Mouse (Mus musculus) cerebellum, postnatal 25 days (tissue): ENCODE measurements around the gene Cacna2d2.
A peak's percentile ranks its signal among the peaks of the same experiment; 100 is the strongest.

Experiments used
- DNase-seq, 2 experiments: peaks; one replicate each; pipeline ENCODE4 v3.0.0; 2021; ENCODE audit warnings: mixed read lengths in 2 of 2

The Cacna2d2 gene

DNA sequence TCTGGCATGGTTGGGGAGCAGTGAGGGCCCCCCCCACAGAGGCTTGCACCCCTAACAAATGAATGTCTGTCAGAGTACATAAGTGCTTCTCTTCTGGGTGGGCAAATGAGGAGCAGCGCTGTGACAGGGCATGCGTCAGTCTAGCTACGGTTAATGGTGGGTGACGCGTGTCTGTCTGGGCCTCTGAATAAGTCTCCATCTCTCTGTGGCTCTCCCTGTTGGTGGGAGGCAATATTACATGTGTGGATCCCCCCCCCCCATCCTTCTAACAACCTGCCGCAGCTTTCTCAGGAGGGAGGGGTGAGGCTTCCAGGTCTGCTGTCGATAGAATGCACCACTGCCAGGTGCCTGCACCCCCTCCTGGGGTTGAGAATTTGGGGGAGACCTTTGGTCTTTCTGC is 3.7 kb downstream of the Cacna2d2 start:
- DNase-seq, result no peak

DNA sequence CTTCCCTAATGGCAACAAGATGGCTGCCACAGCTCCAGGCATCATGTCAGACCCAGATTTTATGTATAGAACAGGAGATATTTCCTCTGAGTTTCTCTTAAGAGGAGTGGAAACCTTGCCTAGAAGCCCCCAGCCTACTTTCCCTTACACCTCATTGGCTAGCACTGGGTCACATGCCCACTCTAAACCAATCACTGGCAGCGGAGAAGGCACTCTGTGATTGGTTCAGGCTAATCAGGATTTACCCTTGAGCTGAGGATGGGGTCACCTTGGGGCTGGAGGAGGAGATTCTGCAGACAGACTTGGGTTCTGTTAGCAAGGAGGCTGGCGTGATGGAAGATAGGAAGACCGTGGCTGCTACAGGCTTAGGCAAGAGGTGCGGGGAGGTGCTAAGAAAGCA is 10.0 kb downstream of the Cacna2d2 start:
- no peak for DNase-seq

DNA sequence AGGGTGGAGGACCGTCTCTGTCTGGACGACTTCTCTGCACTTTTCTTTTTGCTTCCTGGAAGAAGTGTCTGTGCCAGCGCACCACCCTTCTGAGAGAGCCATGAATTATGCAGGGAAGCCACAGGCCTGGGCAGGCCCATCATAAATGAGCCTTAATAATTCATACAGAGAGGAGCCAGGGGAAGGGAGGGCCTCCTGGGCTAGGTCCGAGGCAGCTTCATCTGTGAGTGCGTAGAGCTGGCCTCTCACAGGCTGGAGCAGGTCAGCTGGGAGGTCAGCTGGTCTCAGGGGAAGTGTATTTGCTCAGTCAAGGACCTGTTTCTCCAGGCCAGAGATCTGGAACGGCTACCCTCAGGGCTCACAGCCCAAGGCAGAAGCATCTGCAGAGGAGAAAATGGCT is 17.7 kb downstream of the Cacna2d2 start:
- no peak for DNase-seq

DNA sequence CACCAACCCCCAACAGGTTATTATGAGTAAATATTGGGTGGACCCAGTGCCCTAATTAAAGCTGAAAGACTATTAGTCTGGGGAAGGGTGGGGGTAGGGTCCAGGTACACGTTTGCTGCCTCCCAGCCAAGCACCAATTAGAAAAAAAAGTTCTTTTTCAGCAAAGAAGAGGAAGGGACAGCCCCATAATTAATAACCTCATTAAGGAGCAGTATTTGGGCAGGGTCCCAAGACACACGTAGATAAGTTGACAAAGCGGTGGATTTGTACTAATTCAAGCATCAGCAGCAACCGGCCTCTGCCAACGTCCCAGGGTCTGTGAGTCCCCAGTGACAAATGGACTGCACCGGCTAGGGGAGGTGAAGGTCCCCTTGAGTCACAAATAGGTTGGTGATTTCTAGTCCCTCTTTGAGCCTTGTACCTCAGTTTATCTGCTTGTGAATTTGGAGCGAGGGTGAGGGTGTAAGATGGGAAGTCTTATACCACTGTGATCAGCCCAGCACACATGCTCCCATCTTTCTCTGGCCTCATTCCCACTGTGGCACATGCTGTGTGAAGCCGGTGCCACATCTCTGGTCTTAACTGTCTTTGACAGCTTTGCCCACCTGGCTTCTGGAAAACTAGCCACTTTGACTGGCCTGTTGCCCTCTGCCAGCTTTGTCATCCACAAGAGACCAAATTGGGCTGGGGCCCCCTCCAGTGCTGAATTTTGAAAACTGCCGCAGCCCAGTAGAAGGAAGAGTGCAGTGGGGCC is 20.3 kb downstream of the Cacna2d2 start:
- peak in 1 of 2 experiments; percentile 51 for DNase-seq

DNA sequence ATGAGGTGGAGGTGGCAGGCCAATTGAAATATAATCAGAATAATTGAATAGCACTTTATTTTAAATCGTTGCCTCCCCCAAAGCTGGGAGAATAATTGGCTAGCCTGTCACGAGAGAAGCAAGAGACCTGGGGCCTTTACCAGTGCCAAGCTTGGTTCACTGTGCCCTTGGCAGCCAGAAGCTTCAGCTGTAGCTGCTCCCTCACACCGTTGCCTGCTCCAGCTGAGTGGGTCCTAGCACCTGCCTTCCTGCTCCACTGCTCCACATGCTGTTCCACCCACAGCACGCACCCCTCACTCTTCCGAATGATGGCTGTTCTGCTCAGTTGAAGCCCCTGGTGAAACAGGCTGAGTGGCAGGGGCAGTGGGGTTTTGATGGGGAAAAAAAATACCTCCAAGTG is 21.5 kb downstream of the Cacna2d2 start:
- DNase-seq, result peak in 1 of 2 experiments; percentile 61

DNA sequence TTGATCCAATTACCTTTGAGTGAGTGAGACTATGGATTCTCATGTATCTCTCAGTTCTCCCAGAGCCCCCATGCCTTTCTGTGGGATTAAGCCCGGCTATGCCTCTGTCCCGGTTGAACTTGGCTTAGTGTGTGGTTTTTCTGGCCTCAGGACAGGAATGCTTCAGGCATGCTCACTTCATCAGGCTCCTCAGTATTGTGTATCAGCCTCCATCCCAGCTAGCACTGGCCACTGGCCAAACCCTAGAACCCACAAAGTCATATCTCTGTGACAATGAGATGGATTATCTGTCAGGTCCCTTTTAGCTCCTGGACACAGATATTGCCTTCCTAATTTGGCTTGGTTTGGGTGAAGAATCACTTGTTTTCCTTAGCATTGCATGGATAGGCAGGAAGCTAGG is 23.5 kb downstream of the Cacna2d2 start:
- DNase-seq, result no peak

DNA sequence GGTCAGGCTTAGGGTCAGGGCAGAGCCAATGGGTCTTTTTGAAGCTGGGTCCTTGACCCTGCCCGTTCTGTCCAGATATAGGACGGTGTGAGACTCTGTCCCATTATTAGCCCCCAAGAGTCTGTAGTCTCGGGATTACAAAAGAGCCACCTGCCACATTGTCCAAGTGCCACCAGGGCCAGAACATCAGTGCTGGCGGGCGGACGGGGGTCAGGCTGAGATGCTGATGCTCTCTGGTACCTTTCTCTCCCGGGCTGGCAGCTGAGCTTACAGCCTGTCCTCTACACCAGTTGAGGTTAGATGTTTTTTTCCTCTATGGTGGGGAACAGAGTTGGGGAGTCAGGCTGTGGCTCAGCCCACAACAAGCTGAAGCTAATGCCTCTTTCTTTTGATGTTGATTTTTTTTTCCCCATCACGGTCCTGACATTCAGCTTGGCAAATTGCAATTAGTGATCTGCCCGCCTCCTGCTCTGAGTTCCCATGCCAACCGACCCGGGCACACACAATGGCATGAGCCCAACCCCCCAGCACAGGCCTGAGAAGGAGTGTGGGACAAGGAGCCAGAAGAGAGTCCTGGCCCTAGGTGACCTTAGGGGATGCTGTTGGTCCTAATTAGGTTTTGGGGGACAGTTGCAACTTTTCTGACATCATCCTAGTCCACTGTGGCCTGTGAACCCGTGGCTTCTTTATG is 25.2 kb downstream of the Cacna2d2 start:
- DNase-seq, result peak; percentile 55 to 65

DNA sequence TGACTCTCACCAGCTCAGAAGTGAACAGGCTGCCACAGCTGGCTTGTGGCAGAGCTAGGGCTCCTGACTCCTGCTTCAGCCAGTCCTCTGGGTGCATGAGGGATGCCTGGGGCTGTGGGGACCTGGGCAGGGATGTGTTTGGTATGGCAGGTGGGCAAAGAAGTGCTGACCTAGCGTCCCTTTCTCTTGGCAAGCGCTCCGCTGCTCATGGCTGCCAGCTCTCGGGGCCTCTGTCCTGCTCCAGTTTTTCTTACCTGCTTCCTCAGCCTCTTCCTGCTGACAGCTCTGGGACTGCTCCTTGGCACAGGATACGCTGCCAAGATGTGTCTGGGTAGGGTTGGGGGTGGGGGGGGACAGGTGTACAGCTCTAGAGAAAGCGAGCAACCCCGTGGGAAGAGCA is 28.5 kb downstream of the Cacna2d2 start:
- peak; percentile 75 to 76 for DNase-seq

DNA sequence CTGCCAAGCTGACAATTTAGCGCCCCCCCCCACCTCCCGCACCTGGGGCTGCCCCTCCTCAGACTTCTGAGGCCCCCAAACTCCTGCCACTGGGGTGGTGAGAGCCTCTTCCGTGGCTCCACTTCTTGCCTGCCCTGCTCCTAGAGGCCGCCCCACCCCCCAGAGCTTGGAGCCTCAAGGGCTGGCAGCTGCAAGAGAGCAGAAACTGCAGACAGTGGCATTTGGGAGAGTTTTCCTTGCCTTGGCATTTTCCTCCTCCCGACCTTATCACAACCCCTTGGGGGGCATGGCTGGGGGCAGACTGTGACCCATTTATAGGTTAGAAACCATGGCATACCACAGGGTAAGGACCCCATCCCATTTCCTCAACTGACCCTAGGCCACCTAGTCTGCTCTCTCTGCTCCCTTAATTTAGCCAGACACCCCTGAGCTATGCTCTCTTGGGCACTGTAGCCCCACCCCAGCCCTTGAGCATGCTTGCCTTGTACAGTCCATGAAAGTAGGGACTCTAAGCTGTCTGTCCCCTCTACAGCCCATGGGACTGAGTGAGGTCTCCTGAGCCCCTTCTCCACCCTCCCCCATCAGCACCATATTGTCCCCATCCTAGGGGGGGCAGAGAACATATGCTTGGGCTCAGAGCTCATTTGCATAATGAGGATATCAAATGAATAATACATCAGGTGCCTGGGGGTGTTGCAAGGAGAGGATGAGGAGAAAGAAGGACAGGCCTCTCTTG is 29.2 kb downstream of the Cacna2d2 start:
- DNase-seq, result peak in 1 of 2 experiments; percentile 57

DNA sequence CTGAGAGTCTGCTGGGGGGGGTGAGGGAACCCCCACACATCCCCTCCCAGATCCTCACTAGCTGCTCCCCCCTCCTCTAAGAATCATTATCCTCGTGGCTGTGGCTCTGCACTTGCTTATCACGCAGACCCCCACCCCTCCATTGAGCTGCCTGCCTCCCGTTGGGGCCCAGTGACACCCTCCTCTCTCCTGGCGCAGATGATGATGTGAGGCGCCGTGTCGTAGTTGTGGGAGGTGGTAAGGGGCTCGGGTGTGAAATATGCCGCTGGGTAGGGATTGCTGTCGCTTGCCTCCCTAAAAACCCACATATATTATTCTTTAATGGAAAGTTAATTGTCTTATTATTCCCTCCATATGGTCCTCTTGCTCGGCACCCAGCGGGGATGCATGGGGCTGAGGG is 31.0 kb downstream of the Cacna2d2 start:
- no peak for DNase-seq

DNA sequence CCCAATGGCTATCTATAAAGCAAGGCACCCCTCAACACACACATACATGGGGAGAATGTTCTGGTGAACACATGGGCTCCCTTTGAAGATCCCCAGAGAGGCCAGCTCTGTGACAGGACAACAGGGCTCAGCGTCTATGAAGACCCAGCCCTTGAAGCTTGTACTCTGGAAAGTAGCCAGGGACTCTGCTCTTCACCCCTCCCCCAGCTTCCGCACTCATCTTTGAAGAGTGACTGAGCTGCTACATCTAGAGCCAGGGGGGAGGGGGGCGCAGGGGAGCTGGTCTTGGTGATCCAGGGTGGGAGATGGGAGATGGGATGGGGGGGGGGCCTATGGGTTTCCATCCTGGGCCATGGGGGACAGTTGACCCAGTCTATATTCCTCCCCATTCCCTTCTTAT is 33.1 kb downstream of the Cacna2d2 start:
- DNase-seq, result no peak

DNA sequence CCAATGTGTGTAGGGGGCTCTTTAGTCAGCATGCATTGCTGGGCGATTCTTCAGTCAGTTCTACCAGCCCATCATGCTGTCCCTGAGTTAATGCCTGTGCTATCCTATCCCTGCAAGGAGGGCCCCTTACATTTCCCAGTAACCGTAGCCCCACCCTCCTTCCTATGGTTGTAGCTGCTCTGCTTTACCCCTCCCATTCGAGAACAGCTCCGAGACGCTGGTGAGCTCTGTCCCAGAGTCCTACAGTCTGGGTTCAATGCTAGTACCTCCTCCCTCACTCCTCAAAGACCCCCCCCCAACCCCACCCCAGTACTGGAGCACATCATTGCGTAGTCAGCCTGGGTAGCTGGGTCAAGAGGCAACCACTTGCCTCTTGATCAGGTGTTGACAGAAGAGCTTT is 35.4 kb downstream of the Cacna2d2 start:
- DNase-seq, result no peak

DNA sequence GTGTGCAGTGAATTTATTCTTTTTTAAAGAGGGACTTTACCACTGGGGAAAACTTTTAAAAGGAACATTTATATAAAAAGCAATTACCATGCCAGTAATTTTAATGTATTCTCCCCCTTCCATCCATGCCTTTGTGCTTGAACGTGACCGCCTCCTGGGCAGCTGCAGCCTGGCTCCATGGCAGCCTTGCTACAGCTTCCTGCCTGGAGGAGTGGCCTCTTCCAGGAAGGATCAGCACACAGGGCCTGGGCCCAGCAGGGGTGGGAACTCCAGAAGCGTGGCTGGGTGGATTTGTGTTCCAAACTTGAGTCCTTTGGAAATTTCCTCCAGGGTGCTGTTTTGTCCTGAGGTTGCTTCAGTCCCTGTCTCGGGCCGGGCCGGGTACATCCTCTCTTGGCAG is 35.9 kb downstream of the Cacna2d2 start:
- DNase-seq, result no peak

DNA sequence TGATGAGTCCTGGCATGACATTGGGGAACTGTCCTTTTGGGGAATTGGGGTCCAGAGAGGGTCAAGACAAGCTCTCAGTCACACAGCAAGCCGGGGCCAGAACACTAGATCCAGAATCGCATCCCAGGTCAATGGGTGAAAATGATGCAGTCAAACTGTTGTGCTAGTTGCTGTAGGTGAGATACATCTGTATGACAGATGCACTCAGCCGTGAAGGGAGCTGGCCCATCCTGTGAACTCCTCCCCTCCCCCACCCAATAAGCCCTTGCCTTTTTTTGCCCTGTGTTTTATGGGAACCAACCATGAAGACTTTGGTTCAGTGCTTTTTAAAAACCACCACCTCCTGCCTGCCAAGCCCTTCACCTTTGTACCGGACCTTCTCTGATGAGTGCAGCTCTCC is 43.5 kb downstream of the Cacna2d2 start:
- DNase-seq, result no peak

DNA sequence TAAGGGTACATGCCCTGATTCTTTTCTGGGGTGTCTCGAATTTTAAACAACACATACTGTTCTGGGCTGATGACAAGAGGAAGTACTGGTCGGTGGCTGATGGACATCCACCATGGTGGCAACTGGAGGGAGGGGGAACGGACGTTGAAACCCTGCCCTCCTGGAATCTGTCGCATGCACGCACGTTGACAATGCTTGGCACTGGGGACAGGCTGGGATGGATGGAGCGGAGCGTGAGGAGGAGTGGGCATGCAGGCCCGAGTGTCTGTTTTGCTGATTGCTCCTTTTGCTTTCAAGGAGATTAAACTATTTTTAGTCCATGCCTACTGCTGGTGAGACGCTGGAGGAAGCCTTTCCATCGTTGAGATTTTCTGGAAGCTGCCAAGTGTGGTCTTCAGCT is 43.9 kb downstream of the Cacna2d2 start:
- DNase-seq, result no peak

DNA sequence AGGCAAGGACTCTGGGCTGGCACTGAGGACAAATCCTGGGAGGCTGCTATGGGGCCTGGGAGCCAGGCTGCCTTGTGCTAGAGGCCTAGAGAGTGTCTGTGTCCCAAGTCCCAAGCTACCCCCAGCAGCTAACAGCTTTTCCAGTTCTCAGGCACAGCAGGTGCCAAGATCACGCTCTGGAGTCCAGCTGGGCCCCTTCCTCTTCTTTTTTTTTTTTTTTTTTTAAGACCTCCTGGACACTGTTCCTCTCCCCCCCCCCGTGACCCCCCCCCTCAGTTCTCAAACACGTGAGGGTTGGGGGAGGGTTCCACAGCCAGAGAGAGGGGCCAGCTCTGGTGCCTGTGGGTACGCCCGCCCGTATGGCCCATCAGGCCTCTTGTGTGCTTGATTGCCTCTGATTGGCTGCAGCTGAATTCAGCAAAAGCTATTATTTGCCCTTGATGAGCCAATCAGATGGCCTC is 45.6 kb downstream of the Cacna2d2 start:
- no peak for DNase-seq

DNA sequence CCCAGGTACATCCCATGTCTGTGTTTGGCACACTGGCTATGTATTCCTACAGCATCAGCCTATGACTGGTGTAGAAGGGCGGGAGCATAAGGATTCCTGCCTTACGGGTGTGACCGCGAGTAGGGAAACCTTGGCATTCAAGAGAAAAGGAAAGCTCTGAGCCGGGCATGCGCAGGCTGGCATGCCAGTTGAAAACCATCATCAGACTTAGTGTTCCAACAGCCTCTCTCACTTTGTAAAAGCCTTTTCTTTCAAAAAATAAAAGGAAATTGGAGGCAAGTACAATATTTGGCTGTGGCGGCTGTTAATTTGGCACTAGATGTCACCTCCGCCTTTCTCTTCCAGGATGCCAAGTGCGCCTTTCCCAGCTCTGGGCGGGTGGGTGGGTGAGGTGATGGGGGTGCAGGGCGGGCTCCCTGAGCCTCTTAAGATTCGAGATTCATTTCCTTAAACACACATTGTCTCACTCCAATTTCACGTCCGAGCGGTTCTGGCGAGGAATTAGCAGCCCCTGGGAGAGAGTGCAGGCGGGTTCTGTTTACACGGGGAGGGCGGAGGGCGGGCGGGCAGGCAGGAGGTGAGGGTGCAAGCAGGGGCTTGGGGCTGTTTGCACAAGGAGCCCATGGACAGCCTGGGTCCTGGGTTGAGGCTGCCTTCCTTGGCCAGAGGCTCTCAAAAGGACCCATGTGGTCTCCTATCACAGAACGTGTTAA is 49.5 kb downstream of the Cacna2d2 start:
- peak in 1 of 2 experiments; percentile 46 for DNase-seq

DNA sequence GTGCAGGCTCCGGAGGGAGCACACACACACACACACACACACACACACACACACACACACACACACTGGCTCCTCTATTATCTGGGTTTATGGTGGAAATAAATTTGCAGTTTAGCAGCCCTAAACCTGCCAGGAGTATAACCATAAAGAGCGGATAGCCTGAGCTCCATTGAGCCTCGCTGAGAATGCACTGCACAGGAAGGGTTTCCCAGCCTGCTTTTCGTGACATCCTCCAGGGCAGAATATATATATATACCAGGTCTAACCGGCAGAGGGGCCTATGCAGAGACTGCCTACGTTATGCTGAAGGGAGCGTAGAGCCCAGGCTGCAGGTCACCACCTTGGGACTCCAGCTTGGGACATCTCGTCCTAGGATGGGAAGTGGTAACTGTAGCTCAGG is 52.0 kb downstream of the Cacna2d2 start:
- DNase-seq, result no peak

DNA sequence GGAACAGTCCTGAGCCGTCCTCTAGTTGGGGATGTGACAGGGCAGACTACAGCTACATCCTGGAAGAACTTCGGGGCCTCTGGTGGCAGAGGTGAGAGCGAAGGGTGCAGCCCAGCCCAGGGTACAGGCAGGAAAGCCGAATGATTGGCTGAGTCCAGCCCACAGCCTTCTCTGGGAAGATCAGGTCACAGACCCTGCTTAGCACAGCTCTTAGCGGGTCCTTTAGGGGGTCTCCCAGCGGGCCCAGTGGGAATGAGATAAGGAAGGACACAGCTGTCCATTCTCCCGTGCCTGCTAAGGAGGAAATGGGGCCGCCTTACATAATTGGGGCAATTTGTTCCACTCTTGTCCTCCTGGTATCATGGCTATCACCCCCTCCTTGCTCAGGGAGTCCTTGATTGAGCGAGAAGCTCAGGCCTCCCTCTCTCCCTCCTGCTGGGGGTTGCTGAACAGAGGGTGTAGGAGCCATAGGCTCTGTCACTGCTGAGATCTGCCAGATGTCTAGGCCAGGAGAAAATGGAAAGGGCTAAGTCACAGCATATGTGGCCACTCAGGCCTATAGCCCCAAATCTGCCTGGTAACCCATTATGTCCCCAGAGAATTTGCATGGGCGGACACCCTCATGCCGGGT is 52.6 kb downstream of the Cacna2d2 start:
- no peak for DNase-seq

DNA sequence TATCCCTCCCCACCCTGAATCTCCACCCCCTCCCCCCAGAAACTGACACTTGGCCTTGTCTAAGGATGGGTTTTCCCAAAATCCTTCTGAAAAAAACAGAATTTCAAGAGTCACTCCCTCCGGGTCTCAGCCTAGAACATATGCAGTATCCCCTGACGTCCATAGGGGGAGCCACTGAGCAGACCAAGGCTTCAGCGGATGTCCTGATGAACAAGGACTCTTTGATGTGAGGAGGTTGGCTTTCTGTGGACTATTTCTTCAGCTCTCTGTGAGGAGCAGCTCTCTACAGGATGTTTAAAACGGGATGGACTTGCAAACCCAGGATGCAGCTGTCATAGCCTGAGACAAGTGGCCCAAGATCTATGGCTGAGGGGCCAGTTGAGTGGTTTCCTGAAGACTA is 53.1 kb downstream of the Cacna2d2 start:
- DNase-seq, result peak in 1 of 2 experiments; percentile 55

DNA sequence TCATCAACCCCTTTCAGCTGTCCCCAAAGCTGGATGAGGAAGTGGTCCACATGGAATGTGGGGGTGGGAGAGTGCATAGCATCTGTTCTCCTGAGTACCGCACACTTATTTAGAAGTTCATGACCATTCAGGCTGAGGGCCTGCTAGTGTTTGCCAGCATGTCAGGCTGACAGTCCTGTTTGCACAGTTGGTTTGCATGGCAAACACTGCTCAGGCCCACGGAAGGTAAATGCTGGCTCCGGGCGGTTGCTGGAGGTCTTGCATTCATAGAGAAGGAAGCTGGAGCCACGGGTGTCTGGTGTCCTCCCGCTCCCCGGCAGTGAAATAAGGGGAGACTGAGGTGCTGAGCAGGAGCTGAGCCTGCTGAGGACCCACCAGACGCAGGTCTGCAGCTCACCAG is 53.7 kb downstream of the Cacna2d2 start:
- DNase-seq, result no peak

DNA sequence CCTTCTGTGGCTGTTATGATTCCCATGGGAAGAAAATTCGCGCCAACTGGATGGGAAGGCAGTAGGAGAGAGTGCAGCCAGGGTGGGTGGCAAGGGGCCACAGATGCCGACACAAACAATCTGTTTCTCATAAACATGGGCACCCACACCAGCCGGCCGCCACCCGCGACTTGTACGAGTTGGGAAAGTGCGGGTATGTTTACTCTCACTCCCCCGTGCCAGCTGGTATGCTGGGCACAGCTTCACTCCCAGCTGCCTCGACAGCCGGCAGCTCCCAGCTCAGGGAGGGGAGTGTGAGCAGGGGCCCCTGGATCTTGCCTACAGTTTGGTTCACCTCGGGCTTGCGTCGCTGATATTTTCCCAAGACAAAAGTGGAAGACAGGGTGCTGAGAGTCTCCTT is 57.3 kb downstream of the Cacna2d2 start:
- DNase-seq, result peak in 1 of 2 experiments; percentile 44

DNA sequence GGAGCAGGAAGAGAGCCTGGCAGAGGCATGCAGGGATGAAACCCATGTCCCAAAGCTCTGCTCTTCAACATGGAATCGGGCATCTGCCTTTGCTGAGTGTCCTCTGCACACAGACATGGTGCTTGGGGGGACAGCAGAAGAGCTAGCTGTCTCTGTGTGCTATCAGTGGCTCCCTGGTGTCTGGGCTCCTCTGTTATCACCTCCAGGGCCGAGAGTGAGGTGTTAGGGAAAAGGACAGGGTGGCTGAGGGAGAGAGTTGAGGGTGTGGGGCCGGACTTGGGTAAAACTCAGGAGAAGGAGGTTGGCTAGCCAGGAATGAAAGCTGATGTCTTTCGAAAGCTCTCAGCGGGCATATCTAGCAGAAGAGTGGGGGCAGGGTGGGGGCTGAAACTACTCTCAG is 63.5 kb downstream of the Cacna2d2 start:
- no peak for DNase-seq
